In the genomic region with DNA sequence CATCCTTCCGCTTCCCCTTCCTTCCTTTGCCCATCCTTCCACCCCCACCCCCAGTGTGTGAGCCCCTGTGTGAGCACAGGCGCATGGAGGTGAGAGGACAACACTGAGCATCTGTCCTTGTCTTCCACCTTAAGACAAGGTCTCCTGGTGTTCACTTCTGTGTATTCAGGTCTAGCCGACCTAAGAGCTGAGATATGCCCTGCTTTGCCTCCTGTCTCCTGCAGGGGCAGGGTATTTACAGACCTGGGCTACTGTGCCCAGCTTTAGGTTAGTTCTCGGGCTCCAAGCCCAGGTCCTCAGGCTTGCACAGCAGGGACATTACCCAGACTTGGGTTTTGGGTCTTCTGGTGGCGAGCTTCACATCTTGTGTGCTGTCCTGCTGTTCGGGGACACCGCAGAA, we compare ENCODE assay signal across 15 mouse cellular contexts. TPM values are rescaled to one million over a fixed set of nuclear protein-coding genes. Genes with fewer than 3 reads are reported as not detected.
DNase-seq lines count a peak whose midpoint lies in the region; ATAC-seq and TF ChIP-seq lines count a peak whose summit lies in the region.
"Had no signal": no experiment of that assay in that cellular context is flagged by ENCODE, and none has a peak within 500 bp of the region (broad histone marks: within the 10 kb centered on the region; RNA-seq: fewer than 3 reads in every experiment).

No protein-coding gene starts in this region.

- no peaks in the 10 kb centered on the region for H3K27me3 ChIP-seq in heart, postnatal 0 days (ENCODE audit: control insufficient read depth, insufficient read depth, low read length)
- no peaks in the 10 kb centered on the region for H3K27me3 ChIP-seq in midbrain, postnatal 0 days (ENCODE audit: insufficient read depth, low read length)
- H3K27me3 ChIP-seq in midbrain, embryonic 10.5 days (ENCODE audit: low read depth, poor library complexity, severe bottlenecking) = no peaks in the 10 kb centered on the region
- H3K27me3 ChIP-seq: forebrain, embryonic 12.5 days had no signal

- peak; percentile 28 for DNase-seq in heart, postnatal 0 days (ENCODE audit: low spot score)
- no peak for DNase-seq in heart, postnatal 25 days (ENCODE audit: low spot score)
- no peak for DNase-seq in midbrain, postnatal 0 days (ENCODE audit: low spot score)
- no peak for DNase-seq in midbrain, embryonic 10.5 days (ENCODE audit: low spot score)
- no peak for DNase-seq in frontal cortex, postnatal 25 days (ENCODE audit: low spot score in 2 of 2)
- no peak for DNase-seq in left cerebral cortex, adult 11 months (ENCODE audit: low spot score)
- DNase-seq: gastrocnemius, postnatal 25 days; heart, postnatal 10 days; right cerebral cortex, postnatal 4 days had no signal

- H3K9me3 ChIP-seq in heart, postnatal 0 days (replicated peaks; ENCODE audit: control insufficient read depth, low read length) = no peaks in the 10 kb centered on the region
- H3K9me3 ChIP-seq in midbrain, postnatal 0 days (ENCODE audit: low read length) = no peaks in the 10 kb centered on the region
- no peaks in the 10 kb centered on the region for H3K9me3 ChIP-seq in midbrain, embryonic 10.5 days (replicated peaks)
- H3K9me3 ChIP-seq: forebrain, embryonic 12.5 days had no signal

- H3K36me3 ChIP-seq in heart, postnatal 0 days (replicated peaks; ENCODE audit: control insufficient read depth, insufficient read depth, low read length) = no peaks in the 10 kb centered on the region
- no peaks in the 10 kb centered on the region for H3K36me3 ChIP-seq in midbrain, postnatal 0 days (ENCODE audit: insufficient read depth, low read length)
- H3K36me3 ChIP-seq in midbrain, embryonic 10.5 days = no peaks in the 10 kb centered on the region
- H3K36me3 ChIP-seq: forebrain, embryonic 12.5 days had no signal

- peaks cover 11% of the 10 kb centered on the region; the same call in 1 of the 2 replicates for H3K4me1 ChIP-seq in heart, postnatal 0 days (ENCODE audit: control insufficient read depth, insufficient read depth)
- no peaks in the 10 kb centered on the region for H3K4me1 ChIP-seq in midbrain, postnatal 0 days (ENCODE audit: insufficient read depth, low read length)
- H3K4me1 ChIP-seq in midbrain, embryonic 10.5 days = no peaks in the 10 kb centered on the region
- H3K4me1 ChIP-seq: forebrain, embryonic 12.5 days had no signal

- no peak; the same call in 1 of the 2 replicates for ATAC-seq in heart, postnatal 0 days (ENCODE audit: insufficient read depth, low read depth)
- no peak for ATAC-seq in midbrain, postnatal 0 days (ENCODE audit: low FRiP score)
- peak; percentile 49 to 53; a peak in 2 of 4 replicates for ATAC-seq in hematopoietic stem cell, adult 5-6 weeks (replicated peaks in 1 of 2; ENCODE audit: insufficient read depth in 1 of 2, low FRiP score in 2 of 2, low TSS enrichment in 1 of 2, low read depth in 1 of 2, poor library complexity in 2 of 2, severe bottlenecking in 2 of 2)

- no peak overlapping the region for H3K4me2 ChIP-seq in heart, postnatal 0 days (ENCODE audit: low read depth, low read length)
- no peak overlapping the region for H3K4me2 ChIP-seq in midbrain, postnatal 0 days (ENCODE audit: low read depth, low read length, poor library complexity, severe bottlenecking)
- H3K4me2 ChIP-seq: forebrain, embryonic 12.5 days had no signal

- no peak for TF ChIP-seq EP300 in heart, postnatal 0 days (IDR thresholded peaks at IDR 0.05; ENCODE audit: low read depth)

- no peak overlapping the region for H3K4me3 ChIP-seq in heart, postnatal 0 days (ENCODE audit: low read depth, low read length)
- H3K4me3 ChIP-seq in midbrain, postnatal 0 days (ENCODE audit: low read depth, low read length) = no peak overlapping the region
- no peak overlapping the region for H3K4me3 ChIP-seq in midbrain, embryonic 10.5 days
- H3K4me3 ChIP-seq: forebrain, embryonic 12.5 days had no signal

- no peak overlapping the region for H3K9ac ChIP-seq in heart, postnatal 0 days (replicated peaks; ENCODE audit: low read depth, low read length)
- no peak overlapping the region for H3K9ac ChIP-seq in midbrain, postnatal 0 days (replicated peaks; ENCODE audit: low read length, poor library complexity, severe bottlenecking)
- H3K9ac ChIP-seq: forebrain, embryonic 12.5 days had no signal

- H3K27ac ChIP-seq in heart, postnatal 0 days (ENCODE audit: low read depth) = no peak overlapping the region
- no peak overlapping the region for H3K27ac ChIP-seq in midbrain, postnatal 0 days (ENCODE audit: low read depth, low read length)
- no peak overlapping the region for H3K27ac ChIP-seq in midbrain, embryonic 10.5 days (replicated peaks)
- H3K27ac ChIP-seq: forebrain, embryonic 12.5 days had no signal

- 0 out of 2 replicates have a peak, but pooled peaks have one; percentile 13 for TF ChIP-seq CTCF in heart, postnatal 0 days (IDR thresholded peaks at IDR 0.05; ENCODE audit: low read depth)
- TF ChIP-seq CTCF in midbrain, postnatal 0 days (IDR thresholded peaks at IDR 0.05) = peak; percentile 19; the same call in 1 of the 2 replicates

- 52% methylated on average over 7 of the region's 7 CpGs for WGBS in heart, postnatal 0 days
- WGBS in midbrain, postnatal 0 days = 59% methylated on average over 7 of the region's 7 CpGs
- WGBS in midbrain, embryonic 10.5 days = 60% methylated on average over 7 of the region's 7 CpGs

- intact Hi-C loops in heart, postnatal 25 days (cut with DNase I) = no loop called here

RNA-seq across cellular contexts. Expression of a gene that starts 22.2 kb away (rescaled TPM):
- 74.4 and 90.9 TPM in 2 replicates for total RNA-seq in heart, postnatal 0 days (2014; rRNA removed; ENCODE audit: low replicate concordance)
- polyA plus RNA-seq in heart, postnatal 0 days (2015; fragmentation: Nextera tagmentation; extraction: Ambion mirVana) = 42.2 and 48.9 TPM in 2 replicates
- 10 to 100 TPM; 36.8 TPM for total RNA-seq in heart, postnatal 25 days (2021)
- 49.6 and 53.8 TPM in 2 replicates for total RNA-seq in midbrain, postnatal 0 days (2014; rRNA removed)
- 43.6 and 48.4 TPM in 2 replicates for polyA plus RNA-seq in midbrain, postnatal 0 days (2015; fragmentation: Nextera tagmentation; extraction: Ambion mirVana)
- 50.4 and 51.2 TPM in 2 replicates for polyA plus RNA-seq in midbrain, embryonic 10.5 days (2016; fragmentation: Nextera tagmentation; extraction: Ambion mirVana)
- 62.5 and 69.7 TPM in 2 replicates for total RNA-seq in hematopoietic stem cell, adult 5-6 weeks (2017)

RNA-seq across cellular contexts. Expression of a gene that starts 22.5 kb away (rescaled TPM):
- total RNA-seq in heart, postnatal 0 days (2014; rRNA removed; ENCODE audit: low replicate concordance) = not detected in 2 replicates
- 0.47 and 0.63 TPM in 2 replicates for polyA plus RNA-seq in heart, postnatal 0 days (2015; fragmentation: Nextera tagmentation; extraction: Ambion mirVana)
- under 1 TPM; 0.52 to 0.64 TPM for total RNA-seq in heart, postnatal 25 days (2021)
- total RNA-seq in midbrain, postnatal 0 days (2014; rRNA removed) = 0.99 and 2.3 TPM in 2 replicates
- 1.4 and 1.6 TPM in 2 replicates for polyA plus RNA-seq in midbrain, postnatal 0 days (2015; fragmentation: Nextera tagmentation; extraction: Ambion mirVana)
- 0.09 and 0.12 TPM in 2 replicates for polyA plus RNA-seq in midbrain, embryonic 10.5 days (2016; fragmentation: Nextera tagmentation; extraction: Ambion mirVana)
- total RNA-seq in hematopoietic stem cell, adult 5-6 weeks (2017) = not detected in 2 replicates
- total RNA-seq: ES-E14 had no signal
- polyA plus RNA-seq: forebrain, embryonic 12.5 days; intestine, embryonic 14.5 days; liver, embryonic 16.5 days; stomach, embryonic 16.5 days had no signal

RNA-seq across cellular contexts. Expression of a gene that starts 30.7 kb away (rescaled TPM):
- 31.9 and 70.4 TPM in 2 replicates for total RNA-seq in heart, postnatal 0 days (2014; rRNA removed; ENCODE audit: low replicate concordance)
- polyA plus RNA-seq in heart, postnatal 0 days (2015; fragmentation: Nextera tagmentation; extraction: Ambion mirVana) = 7.8 and 7.9 TPM in 2 replicates
- total RNA-seq in heart, postnatal 25 days (2021) = 10 to 100 TPM; 72.9 to 84.7 TPM
- 47.9 and 60.2 TPM in 2 replicates for total RNA-seq in midbrain, postnatal 0 days (2014; rRNA removed)
- 7.9 and 8.1 TPM in 2 replicates for polyA plus RNA-seq in midbrain, postnatal 0 days (2015; fragmentation: Nextera tagmentation; extraction: Ambion mirVana)
- 14.1 and 14.4 TPM in 2 replicates for polyA plus RNA-seq in midbrain, embryonic 10.5 days (2016; fragmentation: Nextera tagmentation; extraction: Ambion mirVana)
- total RNA-seq in hematopoietic stem cell, adult 5-6 weeks (2017) = 98.4 and 161 TPM in 2 replicates

Comparison
In these comparisons a context has a peak if more than half of its experiments do, and no peak if none do; other contexts are left out.
1. ATAC-seq: peak in hematopoietic stem cell, adult 5-6 weeks (2 of 2); none in heart, postnatal 0 days (single experiment) and midbrain, postnatal 0 days (single experiment).